Mouse (Mus musculus): ENCODE data around the gene Egfr.

Gene Egfr

DNA sequence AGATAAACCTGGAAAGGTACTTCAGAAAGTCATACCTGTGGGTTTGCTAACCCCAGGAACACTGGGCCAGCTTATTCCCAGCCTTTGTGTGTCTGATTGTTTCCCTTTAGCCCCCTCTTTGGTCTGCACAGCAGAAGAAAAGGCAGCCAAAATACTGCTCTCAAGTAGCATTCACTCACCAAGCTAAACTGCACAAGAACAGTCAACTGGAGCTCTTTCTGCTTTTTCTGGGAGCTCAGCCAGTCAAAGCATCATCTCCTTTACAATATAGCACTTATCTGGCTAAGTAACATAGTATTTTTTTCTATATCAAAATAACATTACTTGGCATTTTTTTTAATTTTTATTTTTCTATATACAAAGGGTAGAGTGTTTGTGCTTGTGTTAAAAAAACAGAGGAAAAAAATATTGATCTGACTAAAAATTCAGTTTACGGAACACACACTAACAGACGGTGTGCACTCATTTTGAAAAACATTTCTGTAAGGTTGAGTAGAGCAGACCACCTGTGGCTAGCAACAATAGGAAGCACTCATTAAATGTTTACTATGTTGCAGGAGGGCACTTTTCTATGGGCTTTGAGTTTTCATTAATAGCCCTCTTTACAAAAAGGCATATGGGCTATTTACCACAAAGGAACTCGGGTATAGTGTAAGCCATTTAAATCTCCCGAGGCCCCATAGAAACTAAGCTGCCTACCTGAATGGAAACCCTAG lies 72.0 kb downstream of the Egfr start:
- DNase-seq (ENCODE audit: low spot score in 2 of 2): no peak

- DNase-seq (ENCODE audit: low spot score in 2 of 2): no peak
Observed at GRCm38 (mm10) chr11:16829468-16829867, 77.5 kb downstream of the Egfr start.

DNA sequence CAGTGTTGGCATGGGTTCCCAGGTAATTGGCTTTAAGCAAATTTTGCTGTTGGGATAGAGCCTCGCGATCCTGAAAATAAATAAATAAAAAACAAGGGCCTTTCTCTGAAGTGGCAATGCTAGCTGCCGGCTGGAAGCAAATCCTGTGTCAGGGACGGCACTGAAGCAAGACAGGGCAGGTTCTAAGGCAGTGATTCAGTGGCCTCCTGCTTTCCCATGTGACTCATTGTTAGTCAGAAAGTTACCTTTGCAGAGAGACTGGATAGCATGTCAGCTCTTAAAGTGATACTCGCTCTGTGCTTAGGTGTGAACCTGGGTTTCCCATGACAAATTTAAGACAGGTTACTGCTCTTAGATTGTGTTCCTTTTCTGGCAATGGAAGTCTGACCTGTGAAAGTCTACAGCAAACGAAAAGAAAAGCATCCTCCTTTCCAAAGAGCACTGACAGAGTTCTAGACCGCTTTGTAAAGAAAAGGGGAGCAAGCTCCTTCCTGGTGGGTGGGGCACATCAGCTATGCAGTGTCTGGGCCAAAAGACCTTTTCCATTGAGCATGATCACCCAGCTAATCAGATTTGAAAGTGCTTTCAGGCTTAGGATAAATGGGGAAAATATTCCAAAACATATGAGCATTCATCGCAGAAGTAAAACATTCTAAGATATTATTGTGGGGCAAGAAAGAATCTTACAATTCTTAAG lies 78.7 kb downstream of the Egfr start:
- no peak for DNase-seq (ENCODE audit: low spot score in 2 of 2)

DNA sequence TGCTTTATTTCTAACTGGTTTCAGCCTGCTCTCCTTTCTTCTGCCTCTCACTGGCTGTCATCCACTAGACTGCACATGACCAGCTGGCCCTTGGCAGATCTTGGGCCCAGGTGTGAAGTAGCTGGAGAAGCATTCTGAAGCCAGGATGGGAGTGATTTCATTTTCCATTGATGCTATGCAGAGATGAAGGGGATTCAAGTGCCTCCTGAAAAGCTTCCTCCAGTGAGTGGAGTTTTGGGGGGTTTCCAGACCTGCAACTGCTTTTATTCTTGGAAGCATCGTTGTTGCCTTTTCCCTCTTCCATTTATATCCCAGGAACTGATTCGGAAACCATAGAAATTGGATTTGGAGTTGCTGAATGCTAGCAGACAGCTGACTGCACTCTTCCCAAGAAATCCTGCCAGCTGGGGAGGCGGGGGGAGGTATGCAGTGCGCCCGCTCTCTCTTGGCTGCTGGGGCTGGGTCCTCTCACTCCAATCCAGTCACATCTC lies 80.0 kb downstream of the Egfr start:
- peak in 1 of 2 experiments; percentile 67 for DNase-seq (ENCODE audit: low spot score in 2 of 2)

DNA sequence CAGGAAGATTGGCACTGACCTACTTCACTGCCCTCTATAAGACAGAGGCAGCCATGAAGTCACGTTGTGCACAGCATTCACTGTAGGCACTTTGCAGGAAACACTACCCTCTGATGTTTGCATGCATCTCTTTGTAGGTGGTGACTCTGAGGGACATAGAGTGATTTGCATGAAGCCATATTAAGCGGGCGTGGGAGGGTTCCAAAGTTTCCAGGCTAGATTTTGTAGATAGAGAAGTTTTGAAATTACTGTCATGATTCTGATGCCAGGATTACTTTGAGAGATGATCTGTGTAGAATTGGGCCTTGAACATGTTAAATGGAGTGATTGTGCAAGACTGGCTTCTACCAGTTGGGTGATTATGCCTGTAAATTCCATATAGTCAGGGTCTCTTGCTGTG lies 86.8 kb downstream of the Egfr start:
- no peak for DNase-seq (ENCODE audit: low spot score in 2 of 2)

- no peak for DNase-seq (ENCODE audit: low spot score in 2 of 2)
Observed at GRCm38 (mm10) chr11:16842924-16843323, 90.9 kb downstream of the Egfr start.

GRCm38 (mm10) chr11:16843889-16844568 lies 92.0 kb downstream of the Egfr start:
- no peak for DNase-seq (ENCODE audit: low spot score in 2 of 2)

GRCm38 (mm10) chr11:16848881-16849280 lies 96.9 kb downstream of the Egfr start:
- no peak for DNase-seq (ENCODE audit: low spot score in 2 of 2)

GRCm38 (mm10) chr11:16851361-16851760 lies 99.4 kb downstream of the Egfr start:
- no peak for DNase-seq (ENCODE audit: low spot score in 2 of 2)

DNA sequence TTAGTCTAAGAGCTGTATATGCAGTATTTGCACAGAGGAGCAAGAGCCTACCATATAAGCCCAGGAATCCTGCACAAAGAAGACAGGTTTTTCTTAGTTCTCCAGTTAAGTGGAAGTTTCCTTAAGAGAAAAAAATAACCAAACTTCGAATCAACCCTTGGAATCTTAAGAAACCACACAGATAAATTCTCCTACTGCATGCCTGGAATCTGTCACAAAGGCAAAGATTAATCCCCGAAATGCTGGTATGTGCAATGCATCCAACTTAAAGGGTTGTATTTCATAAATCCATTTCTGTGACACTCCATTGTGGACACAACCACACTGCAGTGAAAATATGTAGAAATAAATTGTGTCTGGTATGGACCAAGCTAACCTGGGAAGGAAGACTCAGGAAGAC lies 102.1 kb downstream of the Egfr start:
- DNase-seq (ENCODE audit: low spot score in 2 of 2): no peak

GRCm38 (mm10) chr11:16857346-16857745 lies 105.3 kb downstream of the Egfr start:
- DNase-seq (ENCODE audit: low spot score in 2 of 2): no peak

DNA sequence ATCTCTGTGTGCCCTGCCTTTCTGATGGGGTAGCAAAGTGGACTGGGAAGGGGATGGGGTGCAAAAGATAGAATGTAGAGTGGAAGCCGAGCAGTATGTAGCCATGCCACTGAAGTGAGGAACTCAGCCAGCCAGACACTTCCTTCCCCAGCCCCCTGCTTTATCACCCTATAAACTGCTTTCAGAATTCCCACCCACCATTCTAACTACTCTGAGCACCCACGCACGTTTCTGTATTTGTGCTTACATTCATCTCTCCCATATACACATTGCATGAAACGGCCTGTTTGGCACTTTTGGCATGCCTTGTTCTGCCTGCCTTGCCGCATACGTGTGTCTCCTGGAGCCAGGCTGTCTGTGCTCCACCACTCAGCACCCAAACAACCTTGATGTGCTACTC lies 109.0 kb downstream of the Egfr start:
- DNase-seq (ENCODE audit: low spot score in 2 of 2): no peak

- DNase-seq (ENCODE audit: low spot score in 2 of 2): no peak
Observed at GRCm38 (mm10) chr11:16863547-16863946, 111.5 kb downstream of the Egfr start.

- no peak for DNase-seq (ENCODE audit: low spot score in 2 of 2)
Observed at GRCm38 (mm10) chr11:16864980-16865561, 113.1 kb downstream of the Egfr start.

- no peak for DNase-seq (ENCODE audit: low spot score in 2 of 2)
Observed at GRCm38 (mm10) chr11:16868051-16868450, 116.0 kb downstream of the Egfr start.

DNA sequence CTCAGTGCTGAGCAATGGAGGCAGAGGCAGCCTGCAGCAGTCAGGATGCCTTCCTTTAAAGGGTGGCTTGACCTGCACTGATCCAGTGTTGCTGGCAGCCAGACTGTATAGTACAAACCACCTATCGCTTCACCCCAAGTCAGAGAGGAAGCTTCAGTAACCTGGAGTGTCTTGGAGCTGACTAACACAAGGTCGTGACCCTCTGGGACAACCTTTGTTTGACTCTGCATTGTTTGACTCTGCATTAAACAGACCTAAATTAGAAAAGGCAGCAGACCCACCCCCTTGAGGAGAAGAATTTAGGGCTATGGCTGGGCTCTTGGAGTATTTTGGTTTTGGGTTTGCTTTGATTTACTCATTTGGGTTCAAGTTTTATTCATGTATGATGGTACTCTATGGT lies 117.5 kb downstream of the Egfr start:
- DNase-seq (ENCODE audit: low spot score in 2 of 2): no peak

- peak in 1 of 2 experiments; percentile 39 for DNase-seq (ENCODE audit: low spot score in 2 of 2)
Observed at GRCm38 (mm10) chr11:16871120-16871519, 119.1 kb downstream of the Egfr start.

- peak in 1 of 2 experiments; percentile 19 for DNase-seq (ENCODE audit: low spot score in 2 of 2)
Observed at GRCm38 (mm10) chr11:16877676-16878378, 125.8 kb downstream of the Egfr start.

GRCm38 (mm10) chr11:16881932-16882331 lies 129.9 kb downstream of the Egfr start:
- DNase-seq (ENCODE audit: low spot score in 2 of 2): no peak

- peak in 1 of 2 experiments; percentile 10 for DNase-seq (ENCODE audit: low spot score in 2 of 2)
Observed at GRCm38 (mm10) chr11:16886152-16886551, 134.1 kb downstream of the Egfr start.

DNA sequence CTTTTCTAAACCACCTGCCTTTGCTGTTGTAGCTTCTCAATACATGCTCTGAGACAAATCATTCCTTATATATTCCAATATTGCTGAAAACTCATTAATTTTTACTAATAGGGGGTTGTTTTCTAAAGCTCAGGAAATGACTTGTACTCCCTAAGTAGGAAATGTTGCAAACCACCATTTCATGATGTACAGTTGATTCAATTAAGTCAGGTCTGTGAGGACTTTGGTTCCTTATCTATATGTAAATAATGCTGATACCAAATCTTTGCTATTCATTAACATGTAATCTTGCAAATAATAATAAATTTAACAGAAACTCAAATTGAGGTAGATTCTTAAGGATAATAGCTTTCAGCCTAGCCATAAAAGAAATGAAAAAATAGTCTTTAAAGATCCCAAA lies 136.1 kb downstream of the Egfr start:
- DNase-seq (ENCODE audit: low spot score in 2 of 2): no peak
